Mouse (Mus musculus) hindbrain, embryonic 16.5 days (tissue): ENCODE measurements around the gene Kcnb1. TPM values are rescaled to one million over a fixed set of nuclear protein-coding genes. Genes with fewer than 3 reads are reported as not detected.

Experiments used
- ATAC-seq: fragments of 200-750 bp; cut with Nextera tagmentation; 2 replicates; pipeline ENCODE4 v1.8.0; 2017; ENCODE audit warnings: moderate TSS enrichment, moderate library complexity
- H3K27ac ChIP-seq: fragments of 300-500 bp; sonication (generic); 2 replicates; pipeline ENCODE4 v1.5.1; 2014; ENCODE audit warnings: low read depth, mild to moderate bottlenecking, control low read depth, low read length, moderate library complexity
- H3K27me3 ChIP-seq: fragments of 300-500 bp; sonication (generic); replicated peaks from 2 replicates; pipeline ENCODE4 v1.6.1; 2014; ENCODE audit warnings: low read length; ENCODE audit not compliant: control insufficient read depth, insufficient read depth
- H3K36me3 ChIP-seq: fragments of 300-500 bp; sonication (generic); 2 replicates; pipeline ENCODE4 v1.6.1; 2014; ENCODE audit warnings: mild to moderate bottlenecking, low read length, moderate library complexity, mixed read lengths; ENCODE audit not compliant: control insufficient read depth, insufficient read depth
- H3K4me1 ChIP-seq: fragments of 300-500 bp; sonication (generic); 2 replicates; pipeline ENCODE4 v1.6.1; 2014; ENCODE audit warnings: low read depth, low read length; ENCODE audit not compliant: control insufficient read depth, insufficient read depth
- H3K4me2 ChIP-seq: fragments of 300-500 bp; sonication (generic); 2 replicates; pipeline ENCODE4 v1.6.1; 2014; ENCODE audit warnings: mild to moderate bottlenecking, low read length, control low read depth, moderate library complexity
- H3K4me3 ChIP-seq: fragments of 300-500 bp; sonication (generic); 2 replicates; pipeline ENCODE4 v1.5.1; 2014; ENCODE audit warnings: mild to moderate bottlenecking, low read length, control low read depth, moderate library complexity
- H3K9ac ChIP-seq: fragments of 300-500 bp; sonication (generic); 2 replicates; pipeline ENCODE4 v1.6.1; 2014; ENCODE audit warnings: low read depth, mild to moderate bottlenecking, control low read depth, low read length, moderate library complexity
- H3K9me3 ChIP-seq: fragments of 300-500 bp; sonication (generic); 2 replicates; pipeline ENCODE4 v1.6.1; 2014; ENCODE audit warnings: mild to moderate bottlenecking, low read length, moderate library complexity; ENCODE audit not compliant: control insufficient read depth
- WGBS: fragments of 180-500 bp; shearing (Covaris S2); extraction: QIAGEN DNeasy Blood & Tissue Kit; methylation state at CpG from one replicate; pipeline ENCODE4 v1.1.7; 2014; 5-methylcytosine and 5-hydroxymethylcytosine counted together
- polyA plus RNA-seq: library from polyadenylated mRNA; unstranded; fragments of >200 nt; fragmentation: Nextera tagmentation; extraction: Ambion mirVana; gene quantifications from 2 replicates; pipeline ENCODE4 v1.2.1, GENCODE M21; 2015

The Kcnb1 gene
- polyA plus RNA-seq, 1 experiment from 2014 or later, result 3.2 TPM

GRCm38 (mm10) chr2:167118046-167118445 lies 71.9 kb downstream of the Kcnb1 start:
- H3K36me3 ChIP-seq, result no peaks in the 10 kb centered on the region
- no peak overlapping the region for H3K27ac ChIP-seq
- no peak for ATAC-seq
- H3K4me3 ChIP-seq, result no peak overlapping the region
- H3K4me1 ChIP-seq, result no peaks in the 10 kb centered on the region; the same call in 1 of the 2 replicates
- WGBS, result 84% methylated on average over 10 of the region's 10 CpGs
- H3K4me2 ChIP-seq, result no peak overlapping the region
- H3K27me3 ChIP-seq, result no peaks in the 10 kb centered on the region
- H3K9me3 ChIP-seq, result no peaks in the 10 kb centered on the region
- no peak overlapping the region for H3K9ac ChIP-seq

- Histone ChIP-seq H3K4me1 (peaks cover 6% of the 10 kb centered on the region; the same call in 1 of the 2 replicates), H3K27ac (no peak overlapping the region), H3K4me2 (no peak overlapping the region), H3K9ac (no peak overlapping the region), H3K9me3 (no peaks in the 10 kb centered on the region), H3K36me3 (no peaks in the 10 kb centered on the region), H3K4me3 (no peak overlapping the region), H3K27me3 (no peaks in the 10 kb centered on the region)
- 49% methylated on average over 6 of the region's 6 CpGs for WGBS
- peak; percentile 72; the same call in 1 of the 2 replicates for ATAC-seq
Observed at GRCm38 (mm10) chr2:167112737-167113136, 77.2 kb downstream of the Kcnb1 start.

- Histone ChIP-seq H3K9ac (0 out of 2 replicates have a peak overlapping the region, but pooled peaks have one; percentile 4), H3K36me3 (no peaks in the 10 kb centered on the region), H3K27ac (no peak overlapping the region), H3K4me1 (peaks cover 6% of the 10 kb centered on the region; the same call in 1 of the 2 replicates), H3K27me3 (no peaks in the 10 kb centered on the region), H3K9me3 (no peaks in the 10 kb centered on the region), H3K4me3 (no peak overlapping the region), H3K4me2 (no peak overlapping the region)
- peak; percentile 18; the same call in 1 of the 2 replicates for ATAC-seq
- 44% methylated on average over 7 of the region's 7 CpGs for WGBS
Observed at GRCm38 (mm10) chr2:167112259-167112658, 77.7 kb downstream of the Kcnb1 start.

GRCm38 (mm10) chr2:167109506-167109905 lies 80.4 kb downstream of the Kcnb1 start:
- H3K9me3 ChIP-seq, result no peaks in the 10 kb centered on the region
- no peak overlapping the region for H3K27ac ChIP-seq
- H3K4me2 ChIP-seq, result no peak overlapping the region
- no peaks in the 10 kb centered on the region for H3K27me3 ChIP-seq
- no peak overlapping the region for H3K4me3 ChIP-seq
- no peak for ATAC-seq
- peaks cover 6% of the 10 kb centered on the region; the same call in 1 of the 2 replicates for H3K4me1 ChIP-seq
- 88% methylated on average over 8 of the region's 8 CpGs for WGBS
- peaks cover 12% of the 10 kb centered on the region for H3K36me3 ChIP-seq
- H3K9ac ChIP-seq, result no peak overlapping the region

GRCm38 (mm10) chr2:167103546-167103945 lies 86.4 kb downstream of the Kcnb1 start:
- 59% methylated on average over 7 of the region's 7 CpGs for WGBS
- Histone ChIP-seq H3K36me3 (peaks cover 12% of the 10 kb centered on the region), H3K4me1 (no peaks in the 10 kb centered on the region), H3K27me3 (no peaks in the 10 kb centered on the region), H3K9ac (no peak overlapping the region), H3K27ac (no peak overlapping the region), H3K9me3 (no peaks in the 10 kb centered on the region), H3K4me2 (no peak overlapping the region), H3K4me3 (no peak overlapping the region)
- ATAC-seq, result no peak

- whole genome bisulfite sequencing, result 82% methylated on average over 17 of the region's 17 CpGs
- Histone ChIP-seq H3K4me2 (no peak overlapping the region), H3K4me1 (no peaks in the 10 kb centered on the region), H3K4me3 (no peak overlapping the region), H3K27me3 (no peaks in the 10 kb centered on the region), H3K9me3 (no peaks in the 10 kb centered on the region), H3K27ac (no peak overlapping the region), H3K36me3 (peaks cover 12% of the 10 kb centered on the region), H3K9ac (no peak overlapping the region)
- ATAC-seq, result no peak
Observed at GRCm38 (mm10) chr2:167101743-167102441, 88.1 kb downstream of the Kcnb1 start.

GRCm38 (mm10) chr2:167094688-167095087 lies 95.3 kb downstream of the Kcnb1 start:
- Histone ChIP-seq H3K36me3 (no peaks in the 10 kb centered on the region), H3K4me1 (no peaks in the 10 kb centered on the region), H3K9me3 (no peaks in the 10 kb centered on the region), H3K4me3 (no peak overlapping the region), H3K27ac (no peak overlapping the region), H3K4me2 (no peak overlapping the region), H3K9ac (no peak overlapping the region), H3K27me3 (no peaks in the 10 kb centered on the region)
- WGBS, result 90% methylated on average over 4 of the region's 4 CpGs
- no peak for ATAC-seq

GRCm38 (mm10) chr2:167093171-167093900 lies 96.6 kb downstream of the Kcnb1 start:
- WGBS, result 92% methylated on average over 13 of the region's 13 CpGs
- Histone ChIP-seq H3K4me3 (no peak overlapping the region), H3K36me3 (no peaks in the 10 kb centered on the region), H3K9ac (no peak overlapping the region), H3K4me2 (no peak overlapping the region), H3K4me1 (no peaks in the 10 kb centered on the region), H3K9me3 (no peaks in the 10 kb centered on the region), H3K27ac (no peak overlapping the region), H3K27me3 (no peaks in the 10 kb centered on the region)
- ATAC-seq, result no peak

- Histone ChIP-seq H3K9ac (no peak overlapping the region), H3K36me3 (no peaks in the 10 kb centered on the region), H3K4me1 (no peaks in the 10 kb centered on the region; the same call in 1 of the 2 replicates), H3K4me2 (no peak overlapping the region), H3K27ac (no peak overlapping the region), H3K4me3 (no peak overlapping the region), H3K27me3 (no peaks in the 10 kb centered on the region), H3K9me3 (no peaks in the 10 kb centered on the region)
- ATAC-seq, result no peak
- WGBS, result 43% methylated on average over 1 of the region's 1 CpGs
Observed at GRCm38 (mm10) chr2:167090271-167090670, 99.7 kb downstream of the Kcnb1 start.
